Mouse (Mus musculus) kidney, adult 2 months (tissue): ENCODE results near the gene Rasd2.

Experiments used
- CTCF ChIP-seq: fragments of 200-500 bp; conservative IDR thresholded peaks from 2 replicates; pipeline ENCODE4 v1.5.1; 2011; ENCODE audit warnings: low read depth, mild to moderate bottlenecking, control low read depth, low read length, moderate library complexity, mixed read lengths; ENCODE audit not compliant: insufficient read depth, insufficient read length
- POLR2A ChIP-seq: fragments of 200-500 bp; IDR thresholded peaks from one replicate; pipeline ENCODE4 v1.6.1; 2011; ENCODE audit warnings: low read depth, low read length, control low read depth

DNA sequence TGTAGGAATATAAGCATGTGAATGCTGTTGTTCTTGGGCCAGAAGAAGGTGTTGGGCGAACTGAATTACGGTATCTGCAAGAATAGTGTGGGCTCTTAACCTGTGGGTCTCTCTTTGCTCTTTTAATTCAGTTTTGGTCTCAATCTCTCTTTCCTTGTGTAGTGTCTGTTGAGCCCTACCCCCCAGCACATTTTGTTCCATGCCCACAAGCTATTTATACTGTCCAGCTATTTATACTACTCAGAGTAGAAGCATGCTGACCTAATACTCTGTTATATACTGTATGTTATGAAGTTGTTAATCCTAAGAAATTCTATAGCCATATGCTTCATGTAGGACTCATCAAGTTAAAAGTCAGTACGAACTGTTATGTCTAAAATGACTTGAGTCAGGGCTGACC, 41.9 kb downstream of the Rasd2 start:
- TF ChIP-seq CTCF = no peak
- no peak for TF ChIP-seq POLR2A
